Mouse (Mus musculus) forebrain, embryonic 12.5 days (tissue): ENCODE measurements around the gene Gjc2. TPM values are rescaled to one million over a fixed set of nuclear protein-coding genes. Genes with fewer than 3 reads are reported as not detected.
A peak's percentile ranks its signal among the peaks of the same experiment; 100 is the strongest.

Experiments
- ATAC-seq: fragments of 200-750 bp; cut with Nextera tagmentation; 2 replicates; pipeline ENCODE4 v1.8.0; 2017; ENCODE audit warnings: moderate TSS enrichment; ENCODE audit not compliant: low FRiP score
- H3K27ac ChIP-seq: fragments of 300-500 bp; sonication (generic); 2 replicates; pipeline ENCODE4 v1.5.1; 2016; ENCODE audit warnings: mild to moderate bottlenecking
- H3K27me3 ChIP-seq: fragments of 300-500 bp; sonication (generic); 2 replicates; pipeline ENCODE4 v1.6.1; 2016; ENCODE audit warnings: mild to moderate bottlenecking
- H3K36me3 ChIP-seq: fragments of 300-500 bp; sonication (generic); replicated peaks from 2 replicates; pipeline ENCODE4 v1.6.1; 2016; ENCODE audit warnings: mild to moderate bottlenecking
- H3K4me1 ChIP-seq: fragments of 300-500 bp; sonication (generic); 2 replicates; pipeline ENCODE4 v1.6.1; 2016
- H3K4me2 ChIP-seq: fragments of 300-500 bp; sonication (generic); 2 replicates; pipeline ENCODE4 v1.6.1; 2016; ENCODE audit warnings: mild to moderate bottlenecking, moderate library complexity
- H3K4me3 ChIP-seq: fragments of 300-500 bp; sonication (generic); replicated peaks from 2 replicates; pipeline ENCODE4 v1.5.1; 2016; ENCODE audit warnings: mild to moderate bottlenecking
- H3K9ac ChIP-seq: fragments of 300-500 bp; sonication (generic); 2 replicates; pipeline ENCODE4 v1.6.1; 2016; ENCODE audit warnings: mild to moderate bottlenecking
- H3K9me3 ChIP-seq: fragments of 300-500 bp; sonication (generic); 2 replicates; pipeline ENCODE4 v1.6.1; 2016
- WGBS: fragments of 180-500 bp; shearing (Covaris S2); methylation state at CpG from one replicate; pipeline ENCODE4 v1.1.7; 2016; 5-methylcytosine and 5-hydroxymethylcytosine counted together
- polyA plus RNA-seq: library from polyadenylated mRNA; unstranded; fragments of >200 nt; fragmentation: Nextera tagmentation; extraction: Ambion mirVana; gene quantifications from 2 replicates; pipeline ENCODE4 v1.2.1, GENCODE M21; 2016

Gjc2 gene
- polyA plus RNA-seq, 1 experiment from 2014 or later = 0.26 TPM

DNA sequence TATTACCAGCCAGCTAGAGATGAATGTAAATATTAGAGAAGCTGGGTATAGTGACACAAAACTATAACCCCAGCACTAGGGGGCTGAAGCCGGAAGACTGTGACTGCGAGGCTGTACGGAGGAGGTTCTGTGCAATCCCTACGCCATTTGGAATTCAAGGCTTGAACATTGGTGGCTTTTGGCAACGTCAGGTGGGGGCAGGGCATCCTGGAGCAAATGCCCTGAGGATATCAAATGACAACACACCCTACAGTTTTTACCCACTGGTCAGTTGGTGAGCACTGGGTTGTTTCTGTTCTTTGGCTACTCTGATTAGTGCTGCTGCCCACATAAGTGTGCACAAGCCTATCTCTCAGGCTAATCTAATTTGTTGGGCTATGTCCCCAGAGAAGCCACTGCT lies 40.1 kb downstream of the Gjc2 start:
- Histone ChIP-seq H3K4me2 (no peak overlapping the region), H3K9ac (no peak overlapping the region), H3K36me3 (no peaks in the 10 kb centered on the region), H3K27ac (no peak overlapping the region), H3K4me3 (no peak overlapping the region), H3K9me3 (no peaks in the 10 kb centered on the region), H3K4me1 (0 out of 2 replicates have a peak, but pooled peaks cover 2% of the 10 kb centered on the region), H3K27me3 (peaks cover 24% of the 10 kb centered on the region)
- no peak for ATAC-seq
- WGBS = 81% methylated on average over 5 of the region's 5 CpGs

GRCm38 (mm10) chr11:59141772-59142370 lies 41.1 kb downstream of the Gjc2 start:
- Histone ChIP-seq H3K4me1 (0 out of 2 replicates have a peak, but pooled peaks cover 2% of the 10 kb centered on the region), H3K9me3 (no peaks in the 10 kb centered on the region), H3K4me2 (peak overlapping the region; percentile 31), H3K4me3 (no peak overlapping the region), H3K36me3 (no peaks in the 10 kb centered on the region), H3K27me3 (peaks cover 33% of the 10 kb centered on the region), H3K27ac (no peak overlapping the region), H3K9ac (no peak overlapping the region)
- ATAC-seq = no peak
- 12% methylated on average over 14 of the region's 14 CpGs for WGBS

DNA sequence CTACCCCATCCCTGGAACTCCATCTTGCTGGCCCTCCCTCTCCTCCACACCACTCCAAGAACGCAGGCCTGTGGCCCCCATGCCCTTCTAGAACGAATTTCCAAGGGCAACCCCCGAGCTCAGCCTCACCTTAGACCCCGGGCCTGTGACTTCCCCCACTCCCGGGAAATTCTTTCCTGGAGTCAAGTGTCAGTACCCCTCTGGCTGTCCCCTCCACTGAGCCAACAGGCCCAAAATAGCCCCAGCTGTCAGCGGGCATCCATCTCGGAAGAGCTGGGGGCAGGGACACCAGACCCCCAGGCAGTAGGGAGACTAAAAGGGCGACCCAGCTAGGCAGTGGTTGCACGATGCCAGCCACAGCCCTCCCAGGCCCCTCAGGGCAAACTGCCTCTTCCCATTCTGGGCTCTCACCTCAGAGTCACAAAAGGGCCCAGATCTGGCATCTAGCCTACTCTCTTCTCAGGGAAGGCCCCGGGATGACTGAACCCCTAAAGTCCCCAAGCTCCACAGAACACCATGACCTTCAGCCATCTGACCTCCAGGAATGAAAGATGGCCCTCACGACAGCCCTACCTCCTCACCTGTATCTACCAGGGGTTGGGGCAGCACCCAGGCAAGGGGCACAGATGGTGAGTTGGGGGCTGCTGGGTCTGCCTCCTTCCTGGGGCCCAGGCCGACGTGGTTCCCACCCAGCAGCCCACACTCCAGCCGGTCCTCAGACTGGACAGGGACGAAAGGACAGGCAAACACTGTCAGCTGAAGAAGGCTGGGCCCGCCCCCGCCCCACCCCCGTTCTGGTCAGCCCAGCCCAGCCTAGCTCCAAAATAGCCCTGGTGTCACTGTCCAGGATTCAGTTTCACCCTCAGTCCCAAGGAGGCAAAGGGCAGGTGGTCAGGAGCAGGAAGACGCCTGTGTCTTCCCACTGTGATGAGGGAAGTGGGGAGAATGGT lies 44.2 kb downstream of the Gjc2 start:
- Histone ChIP-seq H3K4me1 (peaks cover 11% of the 10 kb centered on the region; the same call in 1 of the 2 replicates), H3K4me3 (no peak overlapping the region), H3K27ac (no peak overlapping the region), H3K36me3 (no peaks in the 10 kb centered on the region), H3K27me3 (peaks cover 63% of the 10 kb centered on the region), H3K4me2 (no peak overlapping the region), H3K9ac (no peak overlapping the region), H3K9me3 (no peaks in the 10 kb centered on the region)
- 72% methylated on average over 19 of the region's 19 CpGs for WGBS
- no peak for ATAC-seq

DNA sequence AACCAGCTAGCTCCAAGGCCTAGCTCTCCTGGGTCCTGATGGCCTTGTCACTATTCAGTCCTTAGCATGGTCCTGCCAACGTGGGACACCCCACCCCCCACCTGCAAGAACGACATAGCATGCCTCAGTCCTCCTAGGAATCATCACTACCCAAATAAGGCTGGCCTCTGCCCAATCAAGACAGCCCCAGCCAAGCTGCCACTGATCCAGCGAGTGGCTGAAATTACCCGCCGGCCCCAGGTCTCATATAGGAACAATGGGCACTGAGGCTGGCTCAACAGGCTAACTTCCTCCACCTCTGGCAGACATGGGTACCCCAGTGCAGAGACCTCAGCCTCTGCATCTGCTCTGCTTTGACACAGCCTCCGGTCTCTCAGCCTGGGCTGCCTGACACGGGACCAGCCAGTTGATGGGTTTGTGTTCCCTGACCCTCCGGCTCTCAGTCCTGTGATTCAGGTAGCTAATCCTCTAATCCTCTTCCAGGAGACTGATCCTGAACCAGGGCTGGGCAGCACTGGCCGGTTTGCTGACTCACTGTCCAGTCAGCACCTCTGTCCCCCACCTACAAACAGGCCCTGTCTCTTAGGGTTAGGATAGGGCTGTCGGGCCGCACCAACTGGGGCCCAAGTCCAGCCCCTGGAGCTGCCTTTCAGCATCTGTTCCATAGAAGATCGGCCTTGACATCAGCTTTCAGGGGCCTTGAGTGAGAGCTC lies 45.9 kb downstream of the Gjc2 start:
- no peak overlapping the region for H3K4me3 ChIP-seq
- H3K27ac ChIP-seq = no peak overlapping the region
- no peaks in the 10 kb centered on the region for H3K36me3 ChIP-seq
- no peak overlapping the region for H3K9ac ChIP-seq
- no peak for ATAC-seq
- H3K4me1 ChIP-seq = peaks cover 11% of the 10 kb centered on the region; the same call in 1 of the 2 replicates
- H3K4me2 ChIP-seq = no peak overlapping the region
- H3K27me3 ChIP-seq = peaks cover 80% of the 10 kb centered on the region
- 46% methylated on average over 12 of the region's 12 CpGs for WGBS
- no peaks in the 10 kb centered on the region for H3K9me3 ChIP-seq

- H3K4me3 ChIP-seq = peak within 1 kb of the TSS; percentile 25
- H3K4me1 ChIP-seq = peaks cover 10% of the 10 kb centered on the region; the same call in 1 of the 2 replicates
- H3K9ac ChIP-seq = no peak within 1 kb of the TSS
- H3K27ac ChIP-seq = no peak within 1 kb of the TSS
- H3K4me2 ChIP-seq = peak within 1 kb of the TSS; percentile 41
- no peaks in the 10 kb centered on the region for H3K9me3 ChIP-seq
- ATAC-seq = no peak
- peaks cover 91% of the 10 kb centered on the region for H3K27me3 ChIP-seq
- no peaks in the 10 kb centered on the region for H3K36me3 ChIP-seq
- 16% methylated on average over 44 of the region's 44 CpGs for WGBS
These were observed 47.0 kb downstream of the Gjc2 start, which contains the start of gene Obscn for GRCm38 (mm10) chr11:59135904-59136452. Gene Obscn (minus strand): TSS chr11:59136402.

GRCm38 (mm10) chr11:59135051-59135820 lies 47.8 kb downstream of the Gjc2 start:
- no peaks in the 10 kb centered on the region for H3K36me3 ChIP-seq
- 5% methylated on average over 55 of the region's 55 CpGs for WGBS
- H3K9ac ChIP-seq = no peak overlapping the region

GRCm38 (mm10) chr11:59134373-59134997 lies 48.5 kb downstream of the Gjc2 start:
- Histone ChIP-seq H3K27me3 (peaks cover 85% of the 10 kb centered on the region), H3K4me2 (peak overlapping the region; percentile 4; the same call in 1 of the 2 replicates)
- no peak for ATAC-seq

More at GRCm38 (mm10) chr11:59135051-59135820, 47.8 kb downstream of the Gjc2 start:
- Histone ChIP-seq H3K4me2 (peak overlapping the region; percentile 41), H3K4me1 (peaks cover 10% of the 10 kb centered on the region; the same call in 1 of the 2 replicates), H3K9me3 (no peaks in the 10 kb centered on the region), H3K4me3 (peak overlapping the region; percentile 25), H3K27me3 (peaks cover 91% of the 10 kb centered on the region), H3K27ac (no peak overlapping the region)
- ATAC-seq = no peak

DNA sequence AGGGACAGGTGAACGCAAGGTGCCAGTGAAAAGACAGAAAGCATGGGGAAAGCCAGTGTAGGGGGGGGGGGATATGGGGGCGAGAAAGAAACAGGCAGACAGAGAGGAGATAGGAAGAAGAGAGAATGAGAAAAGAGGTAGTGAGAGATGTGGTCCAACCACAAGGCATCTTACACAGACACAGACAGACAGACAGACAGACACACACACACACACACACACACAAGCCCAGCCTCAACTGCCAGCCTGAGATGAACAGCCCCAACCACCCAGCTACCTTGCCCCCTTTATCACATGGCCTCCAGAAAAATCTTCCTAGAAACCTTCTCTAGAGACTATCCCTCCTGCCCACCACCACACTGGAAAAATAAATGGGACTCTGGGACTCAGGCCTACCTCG lies 50.9 kb downstream of the Gjc2 start:
- WGBS = 71% methylated on average over 2 of the region's 3 CpGs
- H3K27ac ChIP-seq = no peak overlapping the region
- no peaks in the 10 kb centered on the region for H3K36me3 ChIP-seq
- peaks cover 10% of the 10 kb centered on the region; the same call in 1 of the 2 replicates for H3K4me1 ChIP-seq
- ATAC-seq = no peak
- H3K4me2 ChIP-seq = no peak overlapping the region
- no peak overlapping the region for H3K9ac ChIP-seq
- peaks cover 65% of the 10 kb centered on the region for H3K27me3 ChIP-seq
- H3K4me3 ChIP-seq = no peak overlapping the region
- no peaks in the 10 kb centered on the region for H3K9me3 ChIP-seq

More at GRCm38 (mm10) chr11:59134373-59134997, 48.5 kb downstream of the Gjc2 start:
- Histone ChIP-seq H3K9ac (no peak overlapping the region), H3K4me3 (peak overlapping the region; percentile 17), H3K9me3 (no peaks in the 10 kb centered on the region), H3K27ac (no peak overlapping the region), H3K4me1 (peaks cover 10% of the 10 kb centered on the region; the same call in 1 of the 2 replicates), H3K36me3 (no peaks in the 10 kb centered on the region)
- 6% methylated on average over 35 of the region's 35 CpGs for WGBS

- H3K4me3 ChIP-seq = no peak overlapping the region
- no peaks in the 10 kb centered on the region for H3K9me3 ChIP-seq
- H3K36me3 ChIP-seq = no peaks in the 10 kb centered on the region
- no peak overlapping the region for H3K9ac ChIP-seq
- no peak for ATAC-seq
- no peak overlapping the region for H3K4me2 ChIP-seq
- no peak overlapping the region for H3K27ac ChIP-seq
- H3K4me1 ChIP-seq = peaks cover 10% of the 10 kb centered on the region; the same call in 1 of the 2 replicates
- 73% methylated on average over 18 of the region's 18 CpGs for WGBS
- H3K27me3 ChIP-seq = peaks cover 58% of the 10 kb centered on the region
These were observed 51.6 kb downstream of the Gjc2 start for GRCm38 (mm10) chr11:59131348-59131919.

DNA sequence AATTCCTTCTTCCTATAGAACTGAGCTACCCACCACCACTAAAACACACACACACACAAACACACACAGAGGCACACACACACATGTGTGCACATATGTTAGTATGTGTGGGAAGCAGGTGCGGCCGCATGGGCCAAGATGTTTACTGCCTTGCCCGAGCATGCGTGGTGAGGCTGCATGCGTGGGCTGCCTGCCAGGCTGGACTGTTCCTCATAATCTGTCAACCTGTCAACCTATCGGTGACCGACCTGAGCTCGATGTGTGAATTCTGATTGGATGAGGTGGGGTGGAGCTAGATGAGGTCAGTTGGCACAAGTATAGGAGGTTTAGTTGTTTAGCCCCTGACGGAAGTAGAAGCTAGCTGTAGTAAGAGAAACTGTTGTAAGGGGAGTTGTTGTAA lies 52.2 kb downstream of the Gjc2 start:
- peaks cover 6% of the 10 kb centered on the region; the same call in 1 of the 2 replicates for H3K4me1 ChIP-seq
- H3K9ac ChIP-seq = no peak overlapping the region
- no peaks in the 10 kb centered on the region for H3K9me3 ChIP-seq
- no peak overlapping the region for H3K27ac ChIP-seq
- H3K4me2 ChIP-seq = no peak overlapping the region
- no peak for ATAC-seq
- no peaks in the 10 kb centered on the region for H3K36me3 ChIP-seq
- H3K4me3 ChIP-seq = no peak overlapping the region
- WGBS = 89% methylated on average over 9 of the region's 9 CpGs
- peaks cover 52% of the 10 kb centered on the region for H3K27me3 ChIP-seq
